Mouse (Mus musculus): ENCODE data around the gene Poc1a.
A peak's percentile ranks its signal among the peaks of the same experiment; 100 is the strongest.

Poc1a gene

DNA sequence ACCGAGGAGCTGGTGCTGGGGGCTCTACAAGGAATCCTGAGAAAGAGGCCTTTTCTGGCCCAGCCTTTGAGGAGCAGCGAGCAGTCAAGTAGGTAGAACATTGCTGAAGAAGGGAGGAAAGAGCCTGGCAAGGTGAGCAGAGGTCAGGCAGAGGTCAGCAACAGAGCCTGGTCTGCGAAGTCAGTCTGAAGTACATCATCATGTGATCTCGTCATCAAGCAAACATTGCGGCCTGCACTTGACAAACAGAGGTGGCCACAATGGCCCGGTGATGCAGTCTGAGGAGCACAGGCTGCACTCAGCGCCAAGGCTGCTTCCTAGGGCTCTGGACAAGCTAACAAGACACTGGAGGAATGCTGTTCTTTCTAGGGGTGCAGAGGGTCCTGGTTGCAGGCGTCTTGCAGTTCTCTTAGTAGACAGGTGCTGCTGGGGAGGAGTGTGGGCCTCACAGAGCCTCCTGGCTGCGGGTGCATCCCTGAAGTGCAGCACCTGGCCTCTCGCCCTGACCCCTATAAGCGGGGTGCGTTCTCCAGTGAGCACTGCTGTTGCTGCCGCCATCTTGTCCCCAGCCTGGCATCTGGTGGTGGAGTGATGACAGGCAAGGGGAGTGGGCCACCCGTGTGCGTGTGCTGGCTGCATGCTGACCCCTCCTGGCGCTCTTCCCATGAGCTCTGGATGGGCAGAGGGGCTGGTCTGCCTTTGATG, 21.7 kb downstream of the Poc1a start:
- DNase-seq: no peak

DNA sequence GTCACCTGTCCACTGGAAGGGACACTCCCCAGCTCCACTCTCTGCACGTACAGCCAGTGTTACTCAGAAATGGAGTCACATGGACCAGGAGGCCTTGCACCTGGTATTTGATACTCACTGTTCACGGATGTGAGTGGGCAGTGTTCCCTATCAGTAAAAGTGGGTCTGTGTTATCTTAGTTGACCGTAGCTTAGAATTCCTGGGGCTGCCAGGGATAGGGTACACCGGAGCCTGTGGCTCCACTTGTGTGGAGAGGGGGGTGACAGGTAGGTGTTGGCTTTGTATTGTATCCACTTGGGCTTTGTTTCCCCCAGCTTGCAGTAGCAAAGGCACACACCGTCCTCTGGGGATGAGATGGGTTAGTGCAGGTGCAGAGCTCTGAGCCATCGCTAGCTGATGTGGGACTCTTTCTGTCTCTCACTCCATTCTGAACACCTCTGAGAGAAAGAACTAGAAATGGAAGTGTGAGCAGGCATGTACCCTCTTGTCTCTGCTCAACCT, 22.6 kb downstream of the Poc1a start:
- DNase-seq: no peak

DNA sequence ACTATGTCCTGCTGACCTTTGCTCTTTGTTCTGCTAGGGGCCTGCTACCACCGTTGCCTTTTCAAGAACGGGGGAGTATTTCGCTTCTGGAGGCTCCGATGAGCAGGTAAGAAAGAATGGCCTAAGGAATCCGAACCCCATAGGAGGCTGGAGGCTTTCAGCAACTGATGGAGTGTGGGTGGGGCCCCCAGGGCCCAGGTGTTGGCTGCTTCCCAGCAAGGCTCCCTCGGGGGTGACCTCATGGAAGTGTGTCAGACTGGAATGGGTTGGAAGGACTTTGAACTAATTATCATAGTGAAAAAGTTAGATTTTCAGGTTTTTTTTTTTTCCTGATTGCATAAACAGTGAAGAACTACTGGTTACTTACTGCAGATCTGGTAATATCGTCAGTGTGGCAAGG, 24.4 kb downstream of the Poc1a start:
- DNase-seq: no peak

DNA sequence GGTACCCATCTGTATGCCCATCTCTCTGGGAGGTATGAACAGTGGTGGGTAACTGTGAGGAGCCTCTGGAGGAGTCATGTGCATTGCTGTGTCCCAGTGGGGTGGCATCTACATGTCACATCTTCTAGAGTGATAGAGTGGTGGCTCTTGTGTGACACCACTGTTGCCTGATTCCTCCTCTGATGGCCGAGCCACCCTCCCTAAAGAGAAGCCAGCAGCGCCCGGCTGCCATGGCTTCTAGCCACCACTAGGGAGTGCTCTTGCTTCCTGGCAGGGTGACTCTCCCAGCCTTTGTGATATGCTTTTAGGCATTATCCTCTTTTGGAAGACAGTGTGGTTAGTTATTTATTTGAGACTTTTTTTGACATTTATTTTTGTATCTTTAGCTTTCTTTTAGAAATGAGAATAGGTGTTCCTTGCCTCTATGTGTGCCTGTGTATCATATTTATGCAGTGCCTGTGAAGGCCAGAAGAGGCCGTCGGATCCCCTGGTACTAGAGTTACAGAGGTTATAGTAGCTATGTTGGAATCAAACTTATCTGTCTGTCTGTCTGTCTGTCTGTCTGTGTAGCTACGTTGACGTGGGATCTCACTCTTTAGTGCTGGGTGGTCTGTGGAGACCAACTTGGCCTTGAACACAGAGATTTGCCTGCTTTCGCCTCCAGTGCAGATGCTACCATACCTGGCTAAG, 25.9 kb downstream of the Poc1a start:
- peak; percentile 83 for DNase-seq

DNA sequence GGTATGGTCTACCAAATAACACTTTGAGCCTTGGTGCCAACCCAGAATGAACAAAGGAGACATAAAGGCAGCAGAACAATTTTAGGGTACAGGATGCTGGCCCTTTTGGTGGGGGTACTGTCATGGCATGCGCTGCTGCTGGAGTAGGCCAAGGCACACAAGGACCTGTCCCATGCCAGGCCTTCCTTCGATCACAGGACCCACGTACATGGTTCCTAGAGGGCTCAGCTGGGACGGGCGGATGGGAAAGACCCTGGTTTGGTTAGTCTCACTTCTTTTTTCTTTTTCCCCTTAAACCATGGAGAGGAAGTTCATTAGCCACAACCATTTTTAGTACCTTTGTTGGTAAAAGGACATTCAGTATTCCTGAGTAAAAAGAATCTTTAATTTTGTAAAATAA, 27.3 kb downstream of the Poc1a start:
- DNase-seq: no peak

DNA sequence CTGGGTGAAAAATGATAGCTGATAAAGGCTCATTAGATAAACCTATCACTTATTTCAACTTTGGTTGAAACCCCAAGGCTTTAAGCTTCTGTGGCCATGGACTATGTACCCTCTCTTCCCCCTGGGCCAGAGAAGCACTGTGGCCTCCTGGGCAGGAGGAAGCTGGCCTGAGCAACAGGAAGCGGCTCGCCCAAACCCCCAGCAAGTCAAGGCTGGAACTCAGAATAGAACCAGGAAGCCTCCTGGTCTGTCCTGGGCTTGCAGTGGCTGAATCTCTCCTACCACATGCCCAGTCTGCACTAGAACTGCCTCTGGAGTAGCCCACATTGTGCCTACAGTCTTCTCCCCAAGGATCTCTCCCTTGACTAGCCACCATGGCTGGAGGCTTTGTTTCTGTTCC, 27.7 kb downstream of the Poc1a start:
- no peak for DNase-seq

DNA sequence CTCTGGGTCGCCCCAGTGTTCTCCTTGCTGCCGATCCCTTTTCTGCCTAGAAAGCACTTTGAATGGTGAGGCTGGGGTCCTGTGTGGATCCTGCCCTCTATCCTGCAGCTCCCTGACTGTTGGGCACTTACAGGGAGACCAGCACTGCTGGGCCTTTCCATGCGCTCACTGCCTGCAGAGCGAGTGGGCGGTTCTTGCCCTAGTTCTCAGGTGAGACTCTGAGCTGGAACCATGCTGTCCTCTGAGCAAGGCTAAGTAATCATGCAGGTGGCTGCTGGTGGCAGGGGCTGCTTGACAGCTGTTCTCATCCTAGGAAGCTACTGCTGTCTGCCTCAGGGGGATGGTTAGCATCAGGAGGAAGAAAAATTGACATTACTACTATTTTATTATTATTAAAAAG, 28.1 kb downstream of the Poc1a start:
- DNase-seq: no peak

DNA sequence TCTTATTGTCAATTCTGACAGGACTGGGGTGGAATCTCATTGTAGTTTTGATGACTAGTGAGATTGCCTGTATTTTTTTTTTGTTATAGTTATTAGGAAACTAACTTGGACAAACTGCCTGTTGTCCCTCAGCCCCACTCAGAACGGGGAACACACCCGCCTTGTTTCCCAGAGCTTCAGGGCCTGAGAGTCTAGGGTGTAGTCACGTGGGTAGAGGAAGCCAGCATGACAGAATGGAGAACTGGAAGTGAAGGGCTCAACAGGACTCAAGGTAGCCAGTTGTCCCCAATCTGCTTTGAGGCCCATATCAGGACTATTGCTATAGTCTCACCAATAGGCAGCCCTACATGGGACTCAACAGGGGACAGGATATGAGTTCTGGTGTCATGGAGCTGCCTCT, 29.0 kb downstream of the Poc1a start:
- no peak for DNase-seq

DNA sequence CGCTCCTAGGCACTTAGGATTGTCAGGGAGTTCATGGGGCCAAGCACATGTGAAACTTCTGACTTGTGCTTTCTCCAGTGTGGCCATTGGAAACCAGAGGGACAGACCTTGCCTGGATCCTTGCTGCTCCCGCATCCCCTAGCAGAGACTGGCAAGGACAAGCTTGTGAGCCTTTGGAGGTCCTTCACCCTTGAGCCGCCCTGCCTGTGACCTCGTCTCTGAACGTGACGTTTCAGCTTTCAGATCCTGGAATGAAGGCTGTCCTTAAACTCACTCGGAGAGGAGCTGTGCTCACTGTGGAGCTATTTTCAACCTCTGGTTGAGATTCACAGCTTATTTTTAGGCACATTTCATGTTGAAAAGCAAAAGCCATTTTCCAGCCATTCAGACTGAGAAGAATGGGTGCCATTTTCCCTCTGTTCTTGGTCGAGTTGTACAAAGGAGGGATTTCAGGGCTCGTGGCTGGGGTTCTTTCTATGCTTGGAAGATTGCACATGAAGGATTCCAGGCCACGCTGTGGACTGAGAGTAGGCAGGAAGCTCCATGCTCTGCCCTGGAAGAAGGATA, 30.8 kb downstream of the Poc1a start:
- no peak for DNase-seq

DNA sequence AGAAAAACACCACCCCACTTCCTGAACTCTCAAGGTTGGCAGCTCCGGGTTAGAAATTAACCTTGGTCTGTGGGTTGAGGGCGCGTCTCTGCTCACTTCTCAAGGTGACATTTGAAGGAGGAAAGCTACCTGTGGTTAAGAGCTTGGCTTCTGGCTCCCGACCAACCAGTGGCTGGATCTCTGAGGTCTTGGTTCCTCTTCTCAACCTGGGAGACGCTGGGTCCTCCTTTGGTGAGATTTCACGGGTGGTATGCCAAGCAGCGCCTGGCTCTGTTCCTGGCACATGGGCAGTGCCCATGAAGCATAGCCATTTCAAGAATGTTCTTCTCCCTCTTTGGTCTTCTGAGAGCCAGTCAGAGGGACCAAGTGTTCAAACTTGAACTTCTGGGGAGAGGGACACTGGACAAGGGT, 32.1 kb downstream of the Poc1a start:
- no peak for DNase-seq

DNA sequence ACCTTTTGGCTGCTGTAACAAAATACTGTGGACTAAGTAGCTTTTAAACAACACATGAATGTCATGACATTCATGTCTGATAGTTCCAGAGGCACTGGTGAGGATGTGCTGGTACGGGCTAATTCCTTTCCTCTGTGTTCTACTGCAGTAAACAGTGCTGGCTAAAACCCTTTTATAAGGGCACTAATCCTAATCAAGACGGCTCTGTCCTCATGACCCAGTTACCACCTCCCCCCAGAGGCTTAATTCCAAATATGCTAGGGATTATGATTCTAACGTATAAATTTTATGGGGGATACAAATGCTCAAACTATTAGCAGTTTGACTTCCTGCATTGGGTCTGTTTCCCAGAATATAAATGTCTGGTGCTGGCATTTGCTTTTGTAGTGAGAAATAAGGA, 33.3 kb downstream of the Poc1a start:
- DNase-seq: no peak

DNA sequence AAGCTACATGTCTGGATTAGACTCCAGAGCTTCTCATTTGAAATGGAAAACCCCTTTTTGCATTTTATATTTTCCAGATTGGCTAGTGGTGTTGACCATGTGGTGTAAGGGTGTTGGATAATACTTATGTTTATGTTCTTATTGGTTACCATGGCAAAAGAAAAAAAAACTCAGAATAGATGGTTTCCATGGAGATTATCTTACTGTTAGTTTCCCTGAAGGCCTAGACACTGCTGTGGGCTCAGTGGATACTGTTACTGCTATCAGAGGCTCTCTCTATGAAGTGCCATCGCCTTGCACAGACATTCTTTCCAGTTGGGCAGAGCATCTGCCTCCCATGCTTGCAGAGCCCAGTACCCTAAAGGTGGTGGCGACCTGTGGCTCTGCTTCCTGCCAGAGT, 37.2 kb downstream of the Poc1a start:
- DNase-seq: no peak

DNA sequence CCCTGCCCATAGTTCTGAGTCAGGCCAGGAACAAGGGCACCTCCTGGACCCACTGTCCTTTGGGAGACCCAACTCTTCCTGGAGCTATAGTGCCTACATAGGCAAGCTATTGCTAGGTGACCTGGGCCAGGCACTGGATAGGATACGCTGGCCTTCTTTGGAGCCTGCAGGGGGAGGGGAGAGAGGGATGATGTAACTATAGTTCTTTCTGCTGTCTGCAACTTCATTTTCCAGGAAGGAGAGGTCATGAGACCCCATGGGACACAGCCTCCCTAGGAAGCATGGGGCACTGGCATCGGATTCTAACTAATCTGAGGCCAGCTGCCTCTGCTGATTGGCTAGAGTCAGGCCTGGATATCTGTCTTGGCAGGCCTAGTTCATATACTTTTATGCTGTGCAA, 38.2 kb downstream of the Poc1a start:
- DNase-seq: no peak

DNA sequence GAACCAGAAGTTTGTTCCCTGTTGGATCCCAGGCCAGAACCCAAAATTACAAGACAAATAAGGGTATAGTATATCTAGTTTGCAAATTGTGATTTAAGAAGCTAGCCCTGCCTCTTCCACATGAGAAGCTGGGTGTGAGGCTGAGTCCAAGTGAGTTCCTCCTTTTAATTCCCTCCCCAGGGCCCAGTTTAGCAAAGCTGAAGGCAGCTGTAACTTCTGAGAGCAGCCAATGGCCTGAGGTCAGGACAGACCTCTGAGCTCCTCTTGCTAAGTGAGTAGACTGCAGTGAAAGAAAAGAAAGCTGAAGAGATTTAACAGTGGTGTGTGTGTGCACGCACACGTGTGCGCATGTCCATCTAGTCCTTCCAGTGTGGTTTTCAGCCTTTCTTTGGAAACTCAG, 41.6 kb downstream of the Poc1a start:
- DNase-seq: no peak

DNA sequence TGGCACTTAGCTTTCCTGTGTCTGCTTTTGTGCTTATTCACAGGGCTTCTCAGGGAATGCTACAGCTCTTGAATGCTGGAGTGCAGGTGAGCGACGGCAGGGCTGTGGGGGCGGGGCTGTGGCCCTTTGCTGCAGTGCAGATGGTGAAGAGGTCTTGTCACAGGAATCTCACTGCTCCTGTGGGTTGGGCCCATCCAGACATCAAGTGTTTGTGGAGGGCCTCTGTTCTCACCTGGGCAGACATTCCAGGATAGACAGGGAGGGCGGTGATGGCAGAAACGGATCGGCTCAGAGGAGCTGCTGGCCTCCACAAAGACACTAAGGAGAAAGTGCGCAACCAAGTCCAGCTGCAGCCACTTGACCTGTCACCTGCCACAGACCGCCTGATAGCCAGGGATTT, 45.4 kb downstream of the Poc1a start:
- no peak for DNase-seq

DNA sequence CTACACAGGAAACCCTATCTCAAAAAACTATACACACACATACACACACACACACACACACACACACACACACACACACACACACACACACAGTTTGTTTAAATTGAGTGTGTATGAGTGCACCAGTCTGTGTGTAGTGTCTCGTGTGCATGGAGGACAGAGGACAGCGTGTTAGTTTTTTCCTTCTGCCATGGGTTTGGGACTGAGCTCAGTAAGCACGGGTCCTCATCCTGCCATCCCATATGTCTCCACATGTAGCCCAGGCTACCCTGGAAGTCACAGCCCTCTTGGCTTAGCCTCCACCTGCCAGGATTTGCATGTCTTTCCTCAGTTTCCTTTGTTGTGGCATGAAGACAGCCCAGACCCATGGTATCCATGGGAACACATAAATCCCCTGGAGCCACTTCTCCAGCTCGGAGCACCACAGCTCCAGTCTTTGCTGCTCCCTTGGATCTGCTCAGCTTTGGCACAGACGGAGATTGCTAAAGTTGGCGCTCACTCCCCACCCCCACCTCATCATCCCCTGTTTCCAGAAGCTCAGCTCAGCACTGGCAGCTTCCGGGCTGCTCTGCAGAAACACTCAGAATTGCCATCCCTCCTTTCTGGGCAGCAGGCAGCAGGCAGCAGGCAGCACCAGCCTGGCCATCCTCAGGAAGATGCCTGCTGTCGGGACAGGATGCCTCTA, 46.4 kb downstream of the Poc1a start:
- DNase-seq: peak; percentile 71

DNA sequence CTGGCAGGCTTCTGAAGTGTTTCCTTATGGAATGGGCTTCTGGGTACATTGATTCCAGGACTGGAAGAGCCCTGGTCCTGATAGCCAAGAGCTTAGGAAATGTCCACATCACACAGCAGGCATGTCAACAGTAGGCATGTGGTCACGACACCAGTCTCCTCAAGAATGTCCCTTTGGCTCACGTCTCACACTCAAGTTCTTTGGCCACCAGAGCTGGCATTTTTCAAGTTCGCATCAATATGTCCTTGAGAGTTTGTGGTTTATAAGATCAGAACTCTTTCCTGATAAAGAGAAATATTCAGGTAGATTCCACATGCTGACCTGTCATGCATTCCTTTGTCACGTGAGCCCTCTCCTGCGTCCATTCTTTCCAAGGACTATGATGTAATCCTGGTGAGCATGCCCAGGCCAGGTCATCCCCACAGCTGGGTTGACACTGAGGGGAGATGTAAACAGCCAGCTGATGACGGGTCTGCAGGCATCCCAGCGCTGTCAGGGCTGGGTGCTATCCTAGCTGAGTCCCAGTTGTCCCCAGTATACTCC, 47.3 kb downstream of the Poc1a start:
- no peak for DNase-seq

DNA sequence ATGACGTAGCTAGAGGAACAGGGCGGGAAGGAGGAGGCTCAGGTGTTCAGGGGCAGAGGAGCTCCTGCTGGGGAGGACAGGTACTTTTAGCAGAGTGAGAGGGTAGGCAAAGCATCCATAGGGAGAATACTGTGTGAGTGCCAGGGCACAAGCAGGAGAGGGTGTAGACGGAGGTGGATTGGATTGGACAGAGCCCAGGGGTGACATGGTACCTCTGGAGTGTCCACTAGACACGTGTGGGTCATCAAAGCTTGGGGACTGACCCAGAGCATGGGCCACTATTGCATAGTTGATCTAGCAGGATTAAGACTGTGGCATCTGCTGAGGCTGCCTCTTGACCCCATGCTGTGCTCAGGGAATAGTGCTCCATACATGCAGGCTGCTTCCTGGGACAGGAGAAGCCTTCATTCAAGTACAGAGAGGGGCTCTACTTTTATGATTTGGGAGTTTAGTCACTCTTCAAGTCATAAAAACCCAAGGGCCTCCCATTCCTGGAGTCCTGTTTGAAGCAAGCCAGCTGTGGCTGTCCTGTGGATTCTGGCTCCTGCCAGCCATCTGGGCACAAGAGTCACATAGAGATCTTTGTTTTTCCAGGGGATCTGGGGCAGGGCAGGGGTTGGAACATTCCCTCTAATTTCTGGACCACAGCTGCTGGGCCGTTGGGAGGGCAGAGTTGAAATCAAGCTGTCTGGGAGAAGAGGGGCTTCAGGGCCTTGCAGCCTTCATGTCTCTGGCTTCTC, 48.1 kb downstream of the Poc1a start:
- no peak for DNase-seq

DNA sequence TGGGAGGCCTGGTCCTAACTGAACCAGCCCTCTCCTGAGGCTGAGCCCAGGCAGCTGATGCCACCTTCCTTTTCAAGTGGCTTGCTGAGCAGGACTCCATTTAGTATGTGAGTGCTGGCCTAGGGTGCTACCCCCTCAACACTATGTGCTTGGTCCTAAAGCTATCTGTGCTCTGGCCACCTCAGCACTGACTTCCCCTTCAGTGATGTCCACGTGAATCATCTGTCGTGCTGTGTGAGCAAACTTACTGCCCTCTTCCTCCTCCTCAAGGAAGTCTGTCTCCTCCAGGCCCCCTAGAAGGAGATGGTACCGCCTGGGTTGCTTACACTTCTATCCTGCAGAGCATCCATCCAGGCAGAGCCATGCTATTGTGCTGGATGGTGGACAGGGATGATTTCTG, 51.9 kb downstream of the Poc1a start:
- no peak for DNase-seq

DNA sequence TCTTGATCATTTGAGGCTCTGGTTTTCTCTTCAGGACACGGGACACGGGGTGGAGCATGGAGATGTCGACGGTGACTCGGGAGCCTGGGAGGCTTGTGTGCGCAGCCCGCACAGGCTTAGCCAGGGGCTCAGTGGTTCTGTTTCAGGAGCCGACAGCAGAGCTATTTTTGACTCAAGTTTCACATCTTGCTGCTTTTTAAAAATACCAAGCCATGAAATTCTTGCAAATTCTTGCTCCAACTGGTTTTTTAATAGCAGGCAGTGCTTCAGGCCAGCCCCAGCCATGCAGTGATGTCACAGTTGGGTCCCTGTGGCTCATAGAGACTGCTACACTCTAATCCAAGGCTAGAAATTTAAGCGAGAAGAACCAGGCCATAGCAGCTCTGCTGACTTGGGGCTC, 56.8 kb downstream of the Poc1a start:
- peak; percentile 59 for DNase-seq

DNA sequence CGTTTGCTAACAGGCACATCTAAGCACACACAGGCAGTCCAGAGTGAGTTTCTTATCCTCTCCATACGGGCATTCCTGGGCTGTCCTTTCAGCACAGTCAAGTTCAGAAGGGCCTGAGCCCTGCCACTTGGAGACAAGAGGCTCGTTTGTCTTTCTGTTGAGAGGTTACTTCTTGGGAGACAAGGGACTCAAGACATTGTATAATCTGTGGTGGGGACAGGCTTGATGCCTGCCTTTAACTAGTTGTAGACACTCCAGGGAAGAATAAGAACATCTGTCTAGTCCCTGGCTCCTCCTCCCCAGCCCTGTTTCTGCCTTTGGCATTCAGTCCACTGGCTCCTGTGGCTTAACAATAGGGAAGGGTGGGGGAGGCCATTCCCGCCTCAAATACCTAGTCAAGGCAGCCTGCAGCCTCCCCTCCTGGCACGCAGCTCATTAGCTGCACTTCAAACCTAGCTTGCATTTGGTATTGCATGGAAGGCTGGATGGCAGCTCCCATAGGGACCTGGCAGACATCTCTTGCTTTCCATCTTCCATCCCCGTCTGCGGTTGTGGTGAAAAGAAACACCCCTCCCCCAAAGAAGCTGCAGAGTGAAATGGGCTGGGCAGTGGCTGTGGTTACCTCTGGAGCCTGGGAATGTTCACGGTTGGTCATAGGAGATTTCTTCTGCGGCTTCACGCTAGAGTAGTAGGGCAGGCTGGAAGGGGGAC, 57.8 kb downstream of the Poc1a start:
- no peak for DNase-seq

DNA sequence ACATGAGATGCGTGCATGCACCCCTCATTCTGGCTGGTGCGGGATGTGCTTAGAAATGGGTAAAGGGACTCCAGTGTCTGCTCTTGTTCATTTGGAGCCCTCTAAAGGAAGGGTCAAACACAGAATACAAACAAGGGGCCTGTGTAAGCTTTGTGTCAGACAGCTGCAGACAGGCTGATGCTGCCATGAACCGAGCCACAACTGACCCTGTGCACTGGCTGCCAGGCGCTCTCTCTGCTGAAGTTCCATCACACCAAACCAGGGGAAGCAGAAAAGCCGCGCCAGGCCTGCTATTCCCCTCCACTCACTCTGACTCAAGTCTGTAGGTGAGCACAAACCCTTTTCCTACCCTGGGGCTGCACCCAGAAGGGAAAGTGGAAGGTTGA, 58.3 kb downstream of the Poc1a start:
- no peak for DNase-seq

Data from right cerebral cortex, adult 18-20 months (tissue).